Mouse (Mus musculus) heart, adult 9 months (tissue): ENCODE data around the gene Izumo1r.

Experiments used
- DNase-seq, 2 experiments: peaks; one replicate each; pipeline ENCODE4 v3.0.0; 2022; ENCODE audit warnings: low spot score in 2 of 2

Izumo1r gene

DNA sequence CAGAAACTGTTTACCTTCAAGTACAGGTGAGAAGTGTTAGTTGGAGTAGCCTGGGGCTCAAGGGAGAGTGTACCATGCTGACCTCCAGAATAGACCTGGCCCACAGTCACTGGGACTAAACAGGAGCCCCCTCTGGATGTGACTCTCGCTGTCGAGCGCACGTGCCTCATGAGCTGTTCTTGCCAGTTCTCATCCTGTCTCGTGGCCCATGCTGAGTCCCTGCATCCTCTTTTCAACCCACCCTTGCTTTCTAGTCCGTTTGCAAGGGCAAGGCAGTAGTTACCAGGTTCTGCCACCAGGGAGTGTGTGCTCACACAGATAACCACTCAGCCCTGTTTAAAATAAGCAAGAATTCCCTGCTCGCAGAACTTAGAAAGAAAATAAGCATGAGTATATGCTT is 36.8 kb downstream of the Izumo1r start:
- no peak for DNase-seq

DNA sequence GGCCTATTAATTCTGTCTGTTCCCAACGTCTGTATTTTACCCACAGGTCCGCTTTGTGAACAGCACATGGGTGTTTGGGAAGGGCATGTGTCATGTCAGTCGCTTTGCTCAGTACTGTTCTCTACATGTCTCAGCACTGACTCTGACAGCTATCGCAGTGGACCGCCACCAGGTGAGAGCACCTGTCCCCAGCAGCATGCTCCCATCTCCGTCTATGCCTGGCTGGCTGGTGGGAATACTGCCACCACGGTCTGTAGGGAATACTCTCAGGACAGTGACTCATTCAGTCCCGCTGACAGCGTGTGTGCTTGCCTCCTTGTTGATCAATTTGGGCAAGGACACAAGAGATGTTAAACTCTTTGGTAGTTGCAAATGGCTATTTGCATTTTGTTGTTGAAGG is 39.0 kb downstream of the Izumo1r start:
- no peak for DNase-seq

DNA sequence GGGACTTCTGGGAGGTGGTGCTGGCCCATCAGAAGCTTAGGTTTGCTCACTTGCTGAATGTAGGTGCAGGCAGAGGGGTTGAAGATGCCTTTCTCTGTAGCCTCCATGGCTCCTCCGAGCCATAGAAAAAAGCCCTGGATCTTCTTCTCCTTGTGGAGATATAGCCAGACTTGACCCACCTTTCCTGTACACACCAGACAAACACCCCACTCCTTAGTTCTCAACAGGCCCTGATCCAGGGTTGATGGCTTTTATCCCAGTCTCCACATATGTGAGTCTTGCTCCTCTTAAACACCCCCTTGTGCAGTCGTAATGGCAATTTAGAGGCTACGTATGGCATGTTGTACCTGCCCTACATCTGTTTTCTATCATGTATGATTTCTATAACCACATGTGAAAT is 40.6 kb downstream of the Izumo1r start:
- no peak for DNase-seq

DNA sequence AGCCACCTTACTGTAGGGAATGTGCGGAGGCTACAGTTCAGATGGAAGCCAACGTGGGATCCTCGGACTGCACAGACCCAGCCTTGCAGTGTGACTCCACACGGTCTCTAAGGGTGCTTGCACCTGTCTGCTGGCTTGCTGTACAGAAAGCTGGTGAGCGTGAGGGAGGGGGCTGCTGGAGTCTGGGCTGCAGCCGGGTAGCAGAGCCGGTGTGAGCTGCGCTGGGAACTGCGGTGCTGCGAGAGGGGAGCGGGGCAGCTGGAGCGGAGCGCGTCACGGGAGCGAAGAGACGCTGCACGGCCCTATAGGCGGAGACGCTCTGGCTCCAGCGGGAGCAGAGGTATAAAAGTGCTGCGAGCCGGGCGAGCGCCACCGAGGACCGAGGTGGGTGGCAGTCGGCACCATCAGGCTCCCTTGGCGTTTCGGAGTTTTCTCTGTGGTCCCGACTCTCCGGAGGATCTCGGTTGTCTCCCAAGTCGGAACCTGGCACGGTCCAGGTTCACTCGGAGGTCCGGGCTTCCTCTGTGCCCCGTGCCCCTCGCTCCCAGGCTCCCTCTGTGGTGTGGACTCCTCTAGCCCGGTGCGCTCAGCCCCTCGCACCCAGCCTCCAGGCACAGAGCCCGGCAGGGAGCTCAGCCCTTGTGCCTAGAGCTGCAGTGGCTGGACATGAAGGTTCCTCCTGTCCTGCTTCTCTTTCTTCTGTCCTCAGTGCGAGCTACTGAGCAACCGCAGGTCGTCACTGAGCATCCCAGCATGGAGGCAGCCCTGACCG is 43.7 kb downstream of the Izumo1r start, which contains the start of gene Gpr83:
Gpr83 (plus strand) TSS at position 343 of the 772 bp plus-strand sequence.
- DNase-seq = no peak

DNA sequence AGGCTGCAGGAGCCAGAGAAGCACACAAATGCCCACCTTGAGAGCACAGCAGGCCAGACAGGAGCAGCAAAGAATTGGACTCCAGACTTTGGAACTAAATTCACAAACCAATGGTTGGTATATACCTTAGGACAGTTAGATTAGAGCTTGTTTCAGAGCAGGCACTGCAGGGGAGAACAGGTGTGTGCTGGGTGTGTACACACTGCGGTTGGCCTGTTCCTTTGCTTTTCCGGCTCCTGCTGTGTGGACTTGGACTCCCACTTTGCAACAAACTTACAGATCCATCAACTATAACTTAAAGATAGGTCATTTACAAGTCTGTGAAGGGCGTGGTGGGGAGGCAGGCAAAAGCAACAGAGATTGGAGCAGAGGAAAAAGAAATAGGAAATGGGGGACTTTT is 45.0 kb downstream of the Izumo1r start:
- no peak for DNase-seq

DNA sequence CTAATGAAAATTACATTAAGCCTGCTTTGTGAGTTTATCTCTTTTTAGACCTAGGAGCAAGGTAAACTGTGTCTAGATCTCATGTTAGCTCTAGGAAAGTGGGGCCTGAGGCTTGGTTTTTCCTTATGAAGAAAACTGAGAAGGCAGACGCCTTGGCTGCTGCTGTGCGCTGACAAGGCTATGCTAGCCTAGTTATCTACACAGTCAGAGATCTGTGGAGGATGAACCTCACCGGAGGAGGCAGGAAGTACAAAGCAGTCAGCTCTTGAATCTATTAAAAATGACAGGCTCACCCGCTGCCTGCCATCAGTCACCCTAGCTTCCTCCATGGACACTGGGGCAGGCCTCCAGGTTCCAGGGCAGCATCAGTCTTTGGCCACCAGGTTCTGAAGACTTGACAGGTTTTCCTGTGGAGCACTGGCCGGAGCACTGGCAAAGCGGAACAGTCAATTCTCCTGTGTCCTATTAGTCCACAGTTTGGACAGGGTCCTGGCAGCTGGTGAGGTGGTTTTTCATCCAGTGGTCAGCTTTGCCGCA is 45.5 kb downstream of the Izumo1r start:
- no peak for DNase-seq

DNA sequence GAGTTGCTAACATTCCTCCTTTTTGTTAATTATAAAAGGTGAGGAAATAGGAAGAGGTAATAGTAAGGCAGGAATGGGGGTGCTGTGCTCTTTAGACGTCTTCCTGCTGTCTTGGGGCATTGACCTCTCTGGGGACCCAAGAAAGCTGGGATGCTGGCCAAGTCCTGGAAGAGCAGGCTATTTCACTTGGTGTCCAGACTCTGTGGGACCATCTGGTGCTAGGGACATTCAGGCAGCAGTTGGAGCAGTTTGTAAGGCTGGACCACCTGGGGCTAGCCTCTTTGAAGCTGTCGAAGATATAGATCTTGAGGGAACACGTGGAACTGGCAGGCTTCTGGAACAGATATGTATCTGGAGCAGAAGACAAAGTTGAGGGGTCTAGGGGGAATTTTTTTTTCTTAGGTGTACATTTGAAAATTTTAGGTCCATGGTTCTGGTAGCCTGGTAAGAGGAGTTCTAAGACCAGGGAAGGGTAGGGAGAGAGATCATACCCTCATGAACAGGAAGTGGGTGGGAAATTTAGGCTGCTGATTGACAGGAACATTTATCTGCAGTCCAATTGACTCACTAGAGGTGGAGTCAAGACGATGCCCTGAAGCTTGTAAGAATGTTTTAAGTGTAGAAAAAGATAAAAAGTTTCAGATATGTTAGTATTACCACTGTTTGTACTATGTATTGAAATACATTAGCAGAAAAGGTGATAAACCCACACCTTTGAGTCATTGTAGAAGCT is 46.7 kb downstream of the Izumo1r start:
- no peak for DNase-seq

DNA sequence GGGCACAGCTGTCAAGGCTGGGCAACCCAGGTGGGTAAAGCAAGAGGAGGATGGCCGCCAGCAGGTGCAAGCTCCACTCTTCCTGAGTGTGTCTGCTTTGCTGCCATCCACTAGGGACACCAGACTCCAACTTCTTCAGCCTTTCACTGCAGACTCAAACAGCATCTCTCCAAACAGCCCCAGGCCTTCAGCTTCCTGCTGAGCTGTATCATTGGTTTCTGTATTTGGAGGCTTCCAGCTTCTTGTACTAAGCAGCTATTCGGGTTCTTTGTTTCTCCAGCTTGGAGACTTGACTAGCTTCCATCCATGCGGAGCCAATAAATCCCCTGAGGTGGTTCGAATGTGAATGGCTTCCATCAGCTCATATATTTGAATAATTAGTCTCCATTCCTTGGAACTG is 49.2 kb downstream of the Izumo1r start:
- no peak for DNase-seq

DNA sequence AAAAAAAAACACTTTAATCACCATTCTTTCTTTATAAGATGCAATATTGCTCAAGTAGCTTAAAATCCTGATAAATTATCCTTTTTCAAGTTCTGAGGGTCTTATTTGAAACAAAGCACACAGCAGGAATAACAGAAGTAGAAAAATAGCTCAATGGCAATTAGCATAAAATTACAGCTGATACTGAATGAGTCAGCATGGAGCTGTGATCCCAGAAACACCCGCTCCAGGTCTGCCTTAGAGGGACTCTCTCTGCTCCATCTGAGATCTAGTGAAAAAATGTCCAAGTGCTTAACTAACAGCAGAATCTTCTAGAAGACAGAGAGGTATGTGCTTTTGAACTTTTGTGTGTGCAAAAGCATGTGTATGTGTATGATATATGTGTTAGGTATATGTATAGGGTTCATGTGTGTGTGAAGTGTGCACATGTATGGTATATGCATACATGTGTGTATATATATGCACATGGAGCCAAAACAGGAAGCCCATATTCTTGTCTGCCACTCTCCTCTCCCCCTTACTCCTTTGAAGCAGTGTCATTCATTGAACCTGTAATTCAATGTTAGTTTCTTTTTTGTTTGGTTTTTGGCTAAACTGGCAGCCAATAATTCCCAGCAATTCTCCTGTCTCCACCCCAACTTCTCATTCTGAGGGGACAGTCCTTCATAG is 55.3 kb downstream of the Izumo1r start:
- DNase-seq = no peak

DNA sequence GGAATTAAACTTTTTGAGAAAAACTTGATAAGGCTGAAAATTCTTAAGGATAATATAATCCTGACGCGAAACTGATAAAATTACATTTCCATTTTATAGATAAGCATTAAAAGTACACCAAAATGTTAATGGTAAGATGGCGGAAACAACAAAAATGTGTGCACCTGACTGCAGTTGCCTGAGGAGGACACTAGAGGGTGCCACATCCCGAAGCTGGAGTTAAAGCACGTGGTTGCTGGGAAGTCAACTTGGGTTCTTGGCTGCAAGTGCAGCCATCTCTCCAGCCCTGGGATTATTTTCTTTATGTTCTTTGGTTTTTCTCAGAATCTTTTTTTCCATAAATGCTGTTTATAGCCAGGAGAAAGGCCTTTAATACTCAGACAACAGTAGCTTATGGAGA is 57.3 kb downstream of the Izumo1r start:
- DNase-seq = no peak

DNA sequence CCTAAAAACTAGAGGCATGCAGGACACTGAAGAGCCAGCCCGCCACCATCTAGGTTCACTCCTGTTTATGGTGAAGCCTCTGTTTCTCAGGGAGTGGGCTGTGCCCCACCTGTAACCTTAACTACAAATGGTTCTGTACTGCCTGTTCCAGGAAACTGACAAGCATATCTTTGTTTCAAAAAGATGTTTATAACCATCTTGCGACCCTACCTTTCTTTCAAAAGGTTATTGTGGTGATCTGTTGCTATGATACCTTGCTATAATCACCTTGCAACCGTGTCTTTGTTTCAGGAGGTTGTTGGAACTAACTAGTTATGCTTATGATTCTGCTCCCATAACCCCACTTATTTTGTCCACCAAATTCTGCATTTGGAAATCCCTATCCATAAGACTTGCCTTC is 59.8 kb downstream of the Izumo1r start:
- DNase-seq = no peak

DNA sequence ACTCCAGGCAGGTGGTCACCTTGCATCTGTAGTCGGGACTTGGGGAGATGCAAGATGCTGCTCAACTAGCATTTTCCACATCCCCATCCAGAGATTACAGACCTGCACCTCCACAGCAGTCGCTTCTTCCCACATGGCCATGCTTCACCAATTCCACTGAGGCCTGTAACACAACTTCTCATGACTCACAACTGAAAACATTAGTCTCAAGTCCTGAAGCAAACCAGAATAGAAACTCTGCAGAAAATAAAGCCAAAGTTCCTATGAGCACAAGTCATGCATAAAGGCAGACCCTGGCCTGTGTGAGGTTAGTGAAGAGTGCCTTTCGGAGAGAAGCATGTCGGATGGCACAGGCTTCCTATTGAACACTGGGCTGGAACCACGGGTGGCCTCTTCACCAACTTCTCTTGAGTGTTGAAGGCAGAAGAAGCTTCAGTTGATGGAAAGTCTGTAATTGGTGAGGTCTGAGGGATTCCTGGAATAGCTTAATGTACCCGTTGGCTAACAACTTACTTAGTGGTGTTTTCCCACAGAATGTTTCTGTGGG is 60.4 kb downstream of the Izumo1r start:
- DNase-seq = no peak

DNA sequence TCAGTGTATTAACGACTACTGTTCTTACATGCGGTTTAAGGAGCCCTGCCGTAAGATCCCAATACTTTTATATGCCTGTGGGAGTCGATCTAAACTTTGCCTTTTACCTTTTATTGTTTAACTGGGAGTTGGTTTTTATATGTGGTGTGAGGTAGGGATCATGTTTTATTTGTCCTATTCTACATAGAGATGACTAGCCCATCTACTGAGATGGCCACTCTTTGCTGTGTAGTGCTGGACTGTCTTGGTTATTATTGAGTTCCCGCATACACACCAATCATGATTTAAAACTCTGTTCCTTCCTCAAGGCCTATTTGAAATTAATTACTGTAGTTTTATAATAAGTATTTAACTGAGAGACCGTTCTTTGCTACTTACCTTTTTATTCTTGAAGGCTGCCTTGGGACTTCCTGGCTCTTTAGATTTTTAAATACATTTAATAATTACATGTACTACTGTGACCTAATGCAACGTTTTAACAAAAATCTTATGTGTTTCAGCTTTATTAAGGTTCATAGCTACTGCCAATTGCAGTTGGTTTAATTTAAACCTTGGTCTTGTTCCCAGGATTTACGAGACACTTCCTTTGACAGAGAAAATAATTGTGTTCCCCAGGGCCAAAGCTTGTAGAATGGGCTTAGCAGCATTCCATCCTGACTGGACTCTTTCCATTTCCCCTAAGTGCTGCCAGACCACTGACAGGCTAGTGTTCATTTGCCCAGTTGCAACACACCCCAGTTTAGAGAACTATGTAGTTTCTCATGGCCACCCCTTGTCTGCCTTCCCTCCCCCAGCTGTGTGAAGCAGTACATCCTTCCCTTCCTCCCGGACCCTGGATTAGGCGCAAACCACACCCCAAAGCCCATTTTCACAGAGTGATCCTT is 61.6 kb downstream of the Izumo1r start:
- peak; percentile 21 to 27 for DNase-seq

DNA sequence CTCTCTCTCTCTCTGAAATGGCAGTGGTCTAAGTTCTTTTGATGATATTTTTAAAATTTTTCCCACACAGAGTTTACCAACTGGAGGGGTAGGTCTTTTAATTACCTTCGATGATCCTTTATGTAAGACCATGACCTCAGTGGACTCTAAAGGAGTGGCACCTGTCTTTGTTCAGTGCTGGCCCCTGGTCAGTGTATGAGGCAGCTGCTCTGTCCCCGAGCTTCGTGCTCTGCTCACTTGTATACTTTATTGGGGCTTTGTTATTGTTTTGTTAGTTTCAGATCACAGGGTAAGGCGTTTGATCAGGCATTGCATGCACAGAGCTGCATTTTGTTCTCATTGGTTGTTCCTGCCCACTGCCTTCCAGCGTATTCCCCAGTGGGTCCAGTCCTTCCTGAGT is 63.8 kb downstream of the Izumo1r start:
- no peak for DNase-seq

DNA sequence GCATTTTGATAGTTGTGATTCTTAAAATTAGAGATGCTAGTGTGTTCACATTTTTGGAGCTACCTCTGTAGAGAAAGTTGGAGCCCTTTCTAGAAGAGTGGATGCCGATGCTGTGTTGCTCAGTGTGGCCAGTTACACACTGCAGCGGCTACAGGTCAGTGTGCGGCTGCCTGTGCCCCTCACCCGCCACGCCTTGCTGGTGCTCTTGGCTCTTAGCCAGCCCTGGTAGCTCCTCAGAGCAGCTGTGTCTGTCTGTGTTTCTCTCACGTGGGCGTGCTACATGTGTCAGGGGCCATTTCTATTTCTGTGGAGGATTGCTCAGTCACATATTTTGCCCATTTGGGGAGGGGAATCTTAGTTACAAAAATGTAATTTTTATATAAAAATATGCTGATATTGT is 64.2 kb downstream of the Izumo1r start:
- DNase-seq = no peak
